Mouse (Mus musculus): ENCODE measurements around the gene Svip.

DNA sequence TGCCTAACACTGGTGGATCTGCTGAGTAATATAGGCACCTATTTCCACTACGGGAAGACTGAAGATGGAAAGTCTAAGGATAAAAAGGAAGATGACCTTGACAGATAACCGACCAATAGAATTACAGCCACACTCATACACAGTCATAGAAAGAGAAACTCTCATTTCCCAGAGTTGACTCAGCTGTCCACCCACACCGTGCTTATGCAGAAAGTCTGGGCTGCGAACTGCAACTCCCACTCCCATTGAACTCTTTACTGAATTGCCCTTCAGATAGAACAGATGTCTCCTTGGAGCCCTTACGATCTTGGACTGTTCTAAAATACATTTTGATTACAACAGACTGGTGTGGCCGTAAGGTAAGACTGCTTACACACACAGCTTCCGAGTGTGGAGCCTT, 41.1 kb downstream of the Svip start:
- TF ChIP-seq MAX (IDR thresholded peaks at IDR 0.05; ENCODE audit: low read length): no peak
- no peak for TF ChIP-seq MAFK (IDR thresholded peaks at IDR 0.05; ENCODE audit: borderline replicate concordance, low read depth, low read length)
- TF ChIP-seq NELFE (IDR thresholded peaks at IDR 0.05; ENCODE audit: low read depth, low read length): no peak
- TF ChIP-seq KAT2A (conservative IDR thresholded peaks at IDR 0.05; ENCODE audit: low read depth, low read length): no peak
- no peak for TF ChIP-seq CTCF (IDR thresholded peaks at IDR 0.05 in 2 of 3, conservative IDR thresholded peaks at IDR 0.05 in 1 of 3; ENCODE audit: control insufficient read depth in 1 of 3, insufficient read depth in 1 of 3, low read depth in 2 of 3, low read length in 3 of 3, poor library complexity in 1 of 3, severe bottlenecking in 1 of 3)
- no peak for TF ChIP-seq CHD2 (IDR thresholded peaks at IDR 0.05; ENCODE audit: low read length)
- TF ChIP-seq ELF1 (IDR thresholded peaks at IDR 0.05; ENCODE audit: low read depth, low read length): no peak
- TF ChIP-seq BHLHE40 (IDR thresholded peaks at IDR 0.05; ENCODE audit: borderline replicate concordance, low read depth, low read length): no peak

Measured in MEL (cell line).